Mouse (Mus musculus): ENCODE data around the gene Rhox9. TPM values are rescaled to one million over a fixed set of nuclear protein-coding genes. Genes with fewer than 3 reads are reported as not detected.
"Not testable (repeated sequence)": the region's sequence is repeated elsewhere in the genome, so short reads cannot be mapped to it uniquely, and the experiment has no call there.

Gene Rhox9
- not detected for total RNA-seq (2021)

GRCm38 (mm10) chrX:37901670-37902069, at the start of gene Rhox9:
Gene Rhox9 (minus strand): TSS chrX:37901770.
- not testable (repeated sequence) for DNase-seq (ENCODE audit: extremely low spot score in 1 of 2, low spot score in 1 of 2)

GRCm38 (mm10) chrX:37916311-37916710, 14.7 kb upstream of the Rhox9 start:
- no peak for DNase-seq (ENCODE audit: extremely low spot score in 1 of 2, low spot score in 1 of 2)

- DNase-seq (ENCODE audit: extremely low spot score in 1 of 2, low spot score in 1 of 2): no peak
These were observed 7.0 kb upstream of the Rhox9 start for GRCm38 (mm10) chrX:37908581-37908980.

GRCm38 (mm10) chrX:37903727-37904126, 2.2 kb upstream of the Rhox9 start:
- DNase-seq (ENCODE audit: extremely low spot score in 1 of 2, low spot score in 1 of 2): no peak

GRCm38 (mm10) chrX:37897132-37897531, 4.4 kb downstream of the Rhox9 start, which contains the start of gene Rhox7b:
Gene Rhox7b (minus strand): TSS chrX:37897232.
- not testable (repeated sequence) for DNase-seq (ENCODE audit: extremely low spot score in 1 of 2, low spot score in 1 of 2)

- DNase-seq (ENCODE audit: extremely low spot score in 1 of 2, low spot score in 1 of 2): no peak
These were observed 22.7 kb downstream of the Rhox9 start, which contains the start of gene Rhox8 for GRCm38 (mm10) chrX:37878844-37879243. Gene Rhox8 (minus strand): TSS chrX:37878944.

- DNase-seq (ENCODE audit: extremely low spot score in 1 of 2, low spot score in 1 of 2): no peak
These were observed 29.9 kb downstream of the Rhox9 start for GRCm38 (mm10) chrX:37871641-37872040.

Other genes with a start within 250 kb of the Rhox9 start
- not detected for gene Rhox3h, start 233.0 kb downstream of the Rhox9 start, total RNA-seq (2021)
- gene Rhox2h, start 228.5 kb downstream of the Rhox9 start, total RNA-seq (2021): not detected
- not detected for gene Rhox5, start 96.9 kb downstream of the Rhox9 start, total RNA-seq (2021)
- not detected for gene Rhox6, start 74.9 kb downstream of the Rhox9 start, total RNA-seq (2021)
- not detected for gene Rhox7a, start 70.1 kb downstream of the Rhox9 start, total RNA-seq (2021)
- not detected for gene Rhox8, start 22.8 kb downstream of the Rhox9 start, total RNA-seq (2021)
- gene Rhox7b, start 4.5 kb downstream of the Rhox9 start, total RNA-seq (2021): not detected
- not detected for gene Btg1-ps1, start 117.0 kb upstream of the Rhox9 start, total RNA-seq (2021)
- gene Btg1-ps2, start 141.3 kb upstream of the Rhox9 start, total RNA-seq (2021): not detected
- not detected for gene Rhox10, start 164.7 kb upstream of the Rhox9 start, total RNA-seq (2021)
- not detected for gene Rhox11, start 183.4 kb upstream of the Rhox9 start, total RNA-seq (2021)
- not detected for gene Rhox12, start 209.1 kb upstream of the Rhox9 start, total RNA-seq (2021)
- not detected for gene Rhox13, start 219.4 kb upstream of the Rhox9 start, total RNA-seq (2021)

Measured in layer of hippocampus, postnatal 25 days (tissue).